Mouse (Mus musculus) inflammation-experienced regulatory T-cells, adult 6 months (primary cell): ENCODE results near the gene Nhlh2. TPM values are rescaled to one million over a fixed set of nuclear protein-coding genes. Genes with fewer than 3 reads are reported as not detected.

ENCODE experiments used
- ATAC-seq: one replicate; pipeline ENCODE4 v1.8.0; 2017
- polyA plus RNA-seq, 3 experiments: library from polyadenylated mRNA; unstranded; fragments of 100-300 nt; shearing (Covaris generic); gene quantifications; one replicate each; pipeline ENCODE4 v1.2.1; 2017

Nhlh2 gene
- polyA plus RNA-seq, 3 experiments from 2014 or later, result not detected

DNA sequence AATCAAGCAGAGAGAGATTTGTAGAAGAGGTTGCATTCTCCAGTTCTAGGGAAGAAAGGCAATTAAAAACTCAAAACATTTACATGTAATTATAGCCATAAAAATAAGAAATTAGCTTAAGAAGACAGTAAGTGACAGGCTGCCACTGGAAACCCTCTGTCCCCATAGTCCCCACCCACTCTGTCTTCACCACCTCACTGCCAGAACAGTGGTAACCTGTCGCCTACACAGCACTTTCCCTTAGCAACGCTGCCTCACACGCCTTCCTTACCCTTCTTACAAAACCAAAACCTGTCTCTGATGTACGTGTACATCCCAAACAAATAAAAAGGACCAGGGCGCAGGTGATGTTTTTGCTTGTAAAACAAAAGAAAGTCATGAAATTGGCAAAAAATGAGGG lies 15.8 kb downstream of the Nhlh2 start:
- ATAC-seq, result peak; percentile 50

DNA sequence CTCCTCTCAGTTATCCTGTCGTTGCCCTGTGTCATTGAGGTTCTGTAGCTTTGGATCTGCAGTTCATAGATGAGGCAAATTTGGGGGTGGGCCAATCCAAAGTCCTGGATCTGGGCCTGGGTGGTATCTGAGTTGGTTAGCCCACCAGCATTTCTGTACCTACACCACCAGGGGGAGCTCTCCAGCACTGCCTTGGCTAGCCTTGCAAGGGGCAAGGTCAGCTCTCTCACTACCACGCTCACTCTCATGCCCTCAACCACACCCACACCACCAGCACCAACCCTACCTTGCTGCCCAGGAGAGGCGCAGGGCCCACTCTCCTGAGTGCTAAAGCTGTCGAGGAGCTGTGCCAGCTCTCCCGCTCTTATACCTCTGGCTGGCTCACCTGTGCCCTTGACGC lies 18.0 kb downstream of the Nhlh2 start:
- no peak for ATAC-seq

DNA sequence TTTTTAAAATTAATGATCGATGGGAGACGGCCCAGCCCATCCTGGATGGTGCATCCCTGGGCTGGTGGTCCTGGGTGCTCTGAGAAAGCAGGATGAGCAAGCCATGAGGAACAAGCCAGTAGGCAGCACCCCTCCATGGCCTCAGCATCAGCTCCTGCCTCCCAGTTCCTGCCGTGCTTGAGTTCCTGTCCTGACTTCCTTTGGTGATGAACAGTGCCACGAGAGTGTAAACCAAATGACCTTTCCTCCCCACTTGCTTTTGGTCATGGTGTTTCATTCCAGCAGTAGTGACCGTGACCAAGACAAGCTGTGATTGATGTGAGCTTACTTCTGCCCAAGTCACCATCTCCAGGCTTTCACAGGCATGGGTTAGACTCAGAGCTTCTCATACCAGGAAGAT lies 27.9 kb downstream of the Nhlh2 start:
- ATAC-seq, result no peak

DNA sequence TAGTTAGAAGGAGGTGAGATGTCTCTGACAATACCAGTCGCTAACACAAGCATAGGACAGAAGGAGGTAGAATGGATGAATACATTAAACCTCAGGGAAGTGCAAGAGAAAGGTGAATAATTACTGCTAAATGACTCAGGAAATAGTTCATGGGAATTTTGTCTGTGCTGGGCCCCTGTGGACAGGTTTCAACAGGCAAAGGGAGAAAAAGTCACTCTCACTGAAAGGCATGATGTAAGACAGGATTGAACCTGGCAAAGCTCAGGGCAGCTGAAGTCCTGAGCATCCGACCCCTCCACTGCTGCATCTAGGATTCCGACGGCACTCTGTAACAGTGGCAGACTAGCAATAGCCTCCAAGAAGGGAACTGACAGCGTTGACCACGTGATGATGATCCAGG lies 28.7 kb downstream of the Nhlh2 start:
- ATAC-seq, result no peak

DNA sequence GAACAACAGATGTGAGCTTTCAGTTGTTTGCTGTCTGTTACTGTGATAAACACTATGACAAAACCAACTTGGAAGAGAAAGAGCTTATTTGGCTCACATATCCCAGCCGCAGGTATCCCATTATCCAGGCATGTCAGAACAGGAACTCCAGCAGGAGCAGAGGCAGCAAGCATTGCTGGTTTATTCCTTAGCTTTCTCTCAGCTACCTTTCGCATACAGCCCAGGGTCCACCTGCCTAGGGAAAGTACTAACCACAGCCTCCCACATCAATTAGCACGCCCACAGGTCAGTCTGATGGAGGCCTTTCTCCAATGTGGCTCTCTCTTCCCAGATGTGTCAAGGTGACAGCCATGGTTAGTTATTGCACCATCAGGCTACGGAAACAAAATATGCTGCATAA lies 31.8 kb downstream of the Nhlh2 start:
- no peak for ATAC-seq

DNA sequence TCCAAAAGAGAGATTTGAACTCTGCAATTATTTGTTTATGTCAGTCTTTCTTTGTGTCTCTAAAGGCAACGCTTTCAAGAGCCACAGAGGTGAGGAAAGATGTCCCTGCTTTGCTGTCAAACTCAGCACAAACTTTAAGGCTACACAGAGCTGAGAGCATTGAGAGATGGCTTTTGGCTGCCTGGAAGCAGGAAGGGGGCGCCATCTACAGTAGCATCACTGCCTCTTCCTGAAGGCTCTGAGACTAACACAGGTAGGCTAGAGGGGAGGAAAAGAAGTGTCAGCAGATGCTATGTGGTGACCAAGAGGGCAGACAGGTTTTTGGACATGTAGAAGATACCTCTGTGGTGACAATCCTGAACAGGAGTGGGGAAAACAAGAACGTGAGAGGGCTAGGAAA lies 35.2 kb downstream of the Nhlh2 start:
- no peak for ATAC-seq

DNA sequence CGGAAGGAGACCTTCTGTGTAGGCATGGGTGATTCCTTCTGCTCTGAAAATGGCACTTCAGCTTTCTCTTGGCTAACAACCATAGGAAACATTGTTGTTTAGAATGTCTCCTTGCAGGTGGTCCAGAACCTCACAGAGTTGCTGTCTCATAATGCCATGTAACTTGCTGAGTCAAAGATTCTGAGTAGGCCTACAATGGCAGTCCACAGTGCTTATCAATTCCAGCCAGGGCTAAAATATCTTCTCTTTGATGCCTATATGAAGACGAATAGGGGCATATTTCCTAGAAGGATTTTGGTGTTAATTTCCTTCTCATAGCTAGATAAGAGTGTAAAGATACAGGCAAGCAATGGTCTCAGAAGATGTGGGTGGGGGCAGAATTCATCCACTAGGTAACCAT lies 37.7 kb downstream of the Nhlh2 start:
- ATAC-seq, result no peak

DNA sequence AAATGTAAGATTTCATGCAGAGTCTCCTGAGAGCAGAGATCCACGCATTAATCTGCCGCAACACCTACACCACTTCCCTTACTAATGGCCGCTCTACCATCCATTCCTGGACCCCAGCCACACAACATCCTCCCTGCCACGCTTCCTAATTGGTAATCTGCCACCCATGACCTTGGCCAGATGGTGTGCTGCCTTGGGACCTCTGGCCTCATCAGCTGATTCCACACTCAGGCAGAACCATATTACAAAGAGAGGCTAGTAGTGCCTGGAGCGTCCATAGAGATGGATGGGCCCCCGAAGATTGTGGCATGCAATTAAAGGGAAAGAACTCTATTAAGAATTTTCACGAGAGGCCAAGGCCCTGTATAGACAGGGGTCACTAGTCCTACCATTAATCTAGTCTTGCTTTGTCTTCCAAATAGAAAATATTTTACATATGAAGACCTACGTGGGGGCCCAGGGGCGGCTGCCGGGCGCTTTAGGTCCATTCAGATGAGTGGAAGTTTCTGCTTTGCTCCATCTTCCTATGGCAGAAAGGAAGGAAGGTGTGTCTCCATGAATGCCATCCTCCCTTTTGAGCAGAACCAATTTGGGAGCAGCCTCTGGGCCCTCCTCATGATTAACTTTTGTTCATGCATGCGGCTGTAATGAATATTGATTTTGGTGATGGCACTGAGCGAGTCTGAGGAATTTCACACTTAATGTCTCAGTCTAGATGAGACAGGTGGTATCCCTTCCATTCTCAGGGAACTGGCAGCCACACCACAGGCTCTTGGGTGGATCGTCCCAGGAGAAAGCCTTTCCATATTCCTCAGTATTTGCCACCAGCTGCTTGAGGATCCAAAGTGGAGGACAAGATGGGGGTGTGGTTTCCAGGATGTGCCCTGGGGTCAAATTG lies 39.6 kb downstream of the Nhlh2 start:
- no peak for ATAC-seq

DNA sequence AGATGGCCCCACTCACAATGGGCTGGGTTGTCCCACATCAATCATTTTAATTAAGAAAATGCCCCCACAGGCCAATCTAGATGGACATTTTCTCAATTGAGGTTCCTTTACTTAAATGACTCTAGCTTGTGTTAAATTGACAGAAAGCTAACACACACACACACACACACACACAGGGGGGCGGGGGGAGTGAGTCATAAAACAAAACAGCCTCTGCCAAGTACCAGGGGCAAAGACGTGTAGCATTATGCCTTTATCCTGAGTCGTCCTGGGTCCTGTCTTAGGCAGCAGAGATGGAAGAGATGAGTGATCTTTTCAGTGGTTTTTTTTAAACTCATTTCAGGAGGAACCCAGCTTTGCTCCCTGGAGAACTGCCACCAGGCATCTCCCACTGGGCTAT lies 42.2 kb downstream of the Nhlh2 start:
- no peak for ATAC-seq

DNA sequence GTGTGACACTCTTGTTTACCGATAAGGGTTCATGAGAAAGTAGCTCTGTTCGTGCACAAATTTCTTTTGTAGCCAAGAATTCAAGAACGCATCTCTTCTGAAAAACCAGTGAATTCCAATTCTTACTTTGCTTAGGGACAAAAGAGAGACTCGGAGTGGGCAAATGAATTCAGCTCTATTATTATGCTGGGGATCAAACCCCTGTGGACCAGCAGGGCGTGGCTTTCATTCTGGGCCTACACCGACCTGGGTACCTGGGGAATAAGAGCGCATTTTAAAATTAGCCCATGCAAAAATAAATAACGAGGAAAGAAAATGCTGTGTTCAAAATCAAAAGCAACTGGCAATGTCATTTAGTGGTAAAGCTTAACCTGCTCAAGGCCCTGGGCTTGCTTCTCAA lies 43.4 kb downstream of the Nhlh2 start:
- no peak for ATAC-seq

DNA sequence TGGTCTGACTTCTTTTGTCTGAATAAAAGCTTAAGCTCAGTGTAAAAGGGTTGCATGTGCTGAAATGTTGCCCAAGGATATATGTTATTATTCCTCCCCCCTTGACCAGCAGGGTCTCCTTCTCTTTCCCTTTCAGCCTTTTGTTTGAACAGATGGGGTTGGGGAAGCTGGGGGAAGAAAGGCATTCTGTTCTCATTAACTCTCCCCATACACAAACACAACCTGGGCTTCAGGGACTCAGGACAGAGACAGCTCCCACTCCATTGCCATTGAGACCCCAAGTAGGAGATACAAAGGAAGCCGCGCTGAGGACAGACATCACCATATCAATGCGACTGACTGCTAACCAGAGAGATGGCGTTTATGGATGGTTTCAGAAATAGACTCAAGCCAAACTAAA lies 46.0 kb downstream of the Nhlh2 start:
- ATAC-seq, result no peak

DNA sequence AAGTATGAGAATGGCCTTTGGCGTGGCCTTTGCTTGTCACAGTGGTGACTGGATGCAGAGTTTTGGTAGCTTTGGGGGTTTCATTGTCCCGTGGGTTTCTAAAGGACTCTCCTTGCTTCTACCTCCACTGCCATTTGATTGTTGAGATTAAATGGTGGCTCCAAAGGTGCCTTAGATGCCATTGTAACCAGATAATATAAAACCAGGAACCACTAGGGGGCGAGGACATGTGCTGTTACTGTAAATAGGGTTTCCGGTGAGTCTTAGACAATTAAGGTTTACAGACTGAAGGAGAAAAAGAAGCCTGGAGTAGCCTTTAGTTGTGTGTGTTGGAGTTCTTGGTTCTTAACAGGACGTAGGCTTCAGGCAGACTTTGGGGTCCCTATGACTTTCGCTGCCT lies 50.2 kb downstream of the Nhlh2 start:
- ATAC-seq, result no peak

DNA sequence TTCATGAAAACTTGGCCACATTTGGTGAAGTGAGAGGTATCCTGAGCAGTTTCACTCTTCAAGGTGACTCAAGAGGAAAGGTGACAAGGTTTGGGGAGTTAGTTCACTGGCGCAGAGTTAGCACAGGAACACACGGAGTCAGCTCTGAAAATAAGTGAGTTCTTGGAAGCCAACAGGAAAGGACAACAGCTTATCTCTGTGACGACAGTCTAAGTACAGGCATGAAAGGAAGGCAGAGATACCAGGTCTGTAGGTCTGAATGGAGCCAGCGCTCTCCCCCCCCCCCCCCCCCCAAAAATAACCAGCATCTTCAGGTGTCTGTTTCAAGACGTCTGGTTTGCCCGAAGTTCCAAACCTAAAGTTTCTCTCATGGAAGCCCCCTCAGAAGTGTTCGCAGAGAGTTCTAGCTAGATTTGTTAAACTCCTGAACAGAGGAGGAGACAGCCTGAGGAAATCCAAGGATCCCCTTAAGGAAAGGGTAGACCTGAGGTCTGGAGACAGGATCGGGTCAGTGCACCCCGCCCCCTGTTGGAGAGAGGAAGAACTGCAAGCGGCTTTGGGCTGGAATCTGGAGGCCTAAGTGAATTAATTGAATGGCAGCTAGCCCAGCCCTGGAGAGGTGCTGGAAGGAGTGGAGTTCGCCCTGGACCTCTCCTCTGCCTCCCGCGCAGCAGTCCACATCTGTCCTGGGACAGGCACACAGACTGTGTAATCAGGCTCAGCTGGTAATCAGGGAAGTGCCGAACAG lies 52.2 kb downstream of the Nhlh2 start:
- no peak for ATAC-seq

DNA sequence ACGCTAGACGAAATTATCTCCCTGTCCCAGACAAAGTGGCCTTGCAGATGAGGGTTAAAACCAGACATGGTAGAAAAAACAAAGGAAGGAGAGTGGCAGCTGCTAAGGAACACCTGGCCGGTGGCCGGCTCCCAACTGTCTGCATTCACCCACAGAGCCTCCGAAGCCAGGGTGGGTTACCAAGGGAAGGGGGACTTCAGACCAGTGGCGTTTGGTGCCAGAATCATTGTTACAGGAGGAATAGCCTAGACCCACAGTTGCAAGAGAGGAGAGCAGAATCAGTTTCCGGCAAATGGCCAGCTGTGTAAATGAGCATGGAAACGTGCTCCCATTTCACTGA lies 52.8 kb downstream of the Nhlh2 start:
- no peak for ATAC-seq

DNA sequence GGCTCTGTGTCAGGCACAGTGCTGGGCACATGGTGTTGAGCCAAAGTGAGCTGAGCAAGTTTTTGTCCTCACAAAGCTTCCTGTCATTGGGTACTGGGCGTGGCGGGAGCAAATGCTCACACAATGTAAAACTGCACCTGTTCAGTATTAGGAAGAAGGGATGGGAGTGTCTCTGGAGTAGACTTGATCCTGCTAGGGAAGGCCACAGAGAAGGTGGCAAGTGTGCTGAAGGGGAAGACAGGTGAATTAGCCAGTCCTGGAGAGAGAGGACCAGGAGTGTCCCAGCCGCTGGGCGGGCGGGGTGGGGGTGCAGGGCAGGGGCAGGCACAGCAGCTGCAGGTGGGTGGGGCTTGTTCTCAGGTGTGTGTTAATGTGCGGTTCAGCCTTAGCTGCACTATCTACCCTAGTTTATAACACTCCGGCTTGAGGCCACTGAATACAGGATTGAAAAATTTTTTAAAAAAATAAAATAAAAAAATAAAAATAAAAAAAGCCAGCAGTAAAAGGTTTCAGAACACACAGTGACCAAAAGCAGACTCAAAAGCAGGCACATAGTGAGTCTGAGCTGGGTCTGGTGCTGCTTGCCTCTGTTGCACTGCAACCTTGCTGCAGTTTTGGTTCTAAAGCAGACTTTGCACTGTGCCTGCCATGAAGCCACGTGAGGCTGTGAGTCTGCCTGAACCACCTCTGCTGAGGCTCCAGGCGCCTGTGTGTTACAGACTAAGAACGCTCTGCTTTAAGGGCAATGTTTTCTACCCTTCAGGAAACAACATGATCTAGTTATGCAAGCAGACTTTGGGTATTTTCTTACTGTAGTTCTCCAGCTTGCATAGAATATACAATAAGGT lies 53.6 kb downstream of the Nhlh2 start:
- ATAC-seq, result no peak

DNA sequence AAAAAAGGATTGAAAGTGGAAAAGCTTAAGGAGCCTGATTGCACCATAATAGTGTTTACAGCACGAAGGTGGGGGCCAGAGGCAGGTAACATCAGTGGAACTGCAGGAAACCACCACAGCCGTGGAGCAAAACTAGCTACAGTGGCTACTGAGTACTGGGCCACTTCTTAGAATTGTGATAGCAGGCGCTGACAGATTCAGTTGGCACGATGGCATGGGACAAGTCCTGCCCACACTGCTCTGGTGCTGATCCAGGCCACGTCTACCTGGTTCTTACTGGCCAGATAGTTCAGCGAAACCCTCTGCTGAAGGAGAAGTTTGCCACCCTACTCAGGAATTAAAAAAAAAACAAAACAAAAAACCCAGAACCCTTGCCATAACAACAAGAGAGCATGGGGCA lies 54.7 kb downstream of the Nhlh2 start:
- no peak for ATAC-seq

Other genes with a start within 250 kb of the Nhlh2 start
- gene Mab21l3, start 161.1 kb upstream of the Nhlh2 start, polyA plus RNA-seq, result under 1 TPM in 1 of 3 experiments, not detected in 2; 0.21 TPM
- 10 to 100 TPM; 10.2 to 18.0 (median 11.1) TPM for gene Slc22a15, start 85.6 kb upstream of the Nhlh2 start, polyA plus RNA-seq
- gene Casq2, start 76.3 kb downstream of the Nhlh2 start, polyA plus RNA-seq, result not detected
- under 1 TPM; 0.16 to 0.31 (median 0.17) TPM for gene Vangl1, start 194.6 kb downstream of the Nhlh2 start, polyA plus RNA-seq